ENCODE assay signal across 9 mouse cellular contexts in genomic region chr14:121455527-121455926, GRCm38 (mm10). TPM values are rescaled to one million over a fixed set of nuclear protein-coding genes. Genes with fewer than 3 reads are reported as not detected.
A peak's percentile ranks its signal among the peaks of the same experiment; 100 is the strongest.
DNase-seq lines count a peak whose midpoint lies in the region; ATAC-seq and TF ChIP-seq lines count a peak whose summit lies in the region.
"Had no signal": no experiment of that assay in that cellular context is flagged by ENCODE, and none has a peak within 500 bp of the region (broad histone marks: within the 10 kb centered on the region; RNA-seq: fewer than 3 reads in every experiment).

No protein-coding gene starts in this region.

- WGBS in neural tube, embryonic 15.5 days, result 7% methylated on average over 6 of the region's 6 CpGs
- WGBS in bone marrow, adult 2 months, result 7% methylated on average over 6 of the region's 6 CpGs
- 6% methylated on average over 6 of the region's 6 CpGs for WGBS in embryonic facial prominence, embryonic 14.5 days
- 10% methylated on average over 6 of the region's 6 CpGs for WGBS in hindbrain, postnatal 0 days

- H3K4me1 ChIP-seq in neural tube, embryonic 15.5 days, result peaks cover 4% of the 10 kb centered on the region; the same call in 1 of the 2 replicates
- H3K4me1 ChIP-seq in bone marrow, adult 2 months (ENCODE audit: control insufficient read depth, insufficient read depth, low read length), result no peaks in the 10 kb centered on the region
- no peaks in the 10 kb centered on the region for H3K4me1 ChIP-seq in embryonic facial prominence, embryonic 14.5 days (ENCODE audit: control insufficient read depth, insufficient read depth, low read length)
- no peaks in the 10 kb centered on the region for H3K4me1 ChIP-seq in hindbrain, postnatal 0 days (ENCODE audit: insufficient read depth, low read length)
- H3K4me1 ChIP-seq: neural tube, embryonic 13.5 days had no signal

- no peak overlapping the region for H3K4me2 ChIP-seq in neural tube, embryonic 15.5 days
- H3K4me2 ChIP-seq in embryonic facial prominence, embryonic 14.5 days (ENCODE audit: low read depth, low read length), result no peak overlapping the region
- H3K4me2 ChIP-seq in hindbrain, postnatal 0 days (ENCODE audit: low read depth, low read length), result no peak overlapping the region
- H3K4me2 ChIP-seq: neural tube, embryonic 13.5 days had no signal

- H3K27me3 ChIP-seq in neural tube, embryonic 15.5 days (replicated peaks), result no peaks in the 10 kb centered on the region
- no peaks in the 10 kb centered on the region for H3K27me3 ChIP-seq in embryonic facial prominence, embryonic 14.5 days (replicated peaks; ENCODE audit: control insufficient read depth, insufficient read depth, low read length)
- no peaks in the 10 kb centered on the region for H3K27me3 ChIP-seq in hindbrain, postnatal 0 days (ENCODE audit: insufficient read depth, low read length)
- H3K27me3 ChIP-seq: neural tube, embryonic 13.5 days had no signal

- intact Hi-C loops in left cerebral cortex, postnatal 25 days (cut with DNase I), result loop anchor here (10.0 kb wide), 1 partner anchor 299 kb away; no protein-coding TSS in a partner anchor

- H3K4me3 ChIP-seq in neural tube, embryonic 15.5 days (replicated peaks), result no peak overlapping the region
- no peak overlapping the region for H3K4me3 ChIP-seq in bone marrow, adult 2 months (replicated peaks; ENCODE audit: control insufficient read depth, low read depth, low read length)
- H3K4me3 ChIP-seq in embryonic facial prominence, embryonic 14.5 days (ENCODE audit: low read depth, low read length), result no peak overlapping the region
- H3K4me3 ChIP-seq in hindbrain, postnatal 0 days (ENCODE audit: low read length), result no peak overlapping the region
- H3K4me3 ChIP-seq: neural tube, embryonic 13.5 days had no signal

- no peaks in the 10 kb centered on the region; the same call in 1 of the 2 replicates for H3K9me3 ChIP-seq in neural tube, embryonic 15.5 days (replicated peaks)
- peaks cover 5% of the 10 kb centered on the region; the same call in 1 of the 2 replicates for H3K9me3 ChIP-seq in embryonic facial prominence, embryonic 14.5 days (ENCODE audit: control insufficient read depth, low read length)
- no peaks in the 10 kb centered on the region for H3K9me3 ChIP-seq in hindbrain, postnatal 0 days (ENCODE audit: low read length)
- H3K9me3 ChIP-seq: neural tube, embryonic 13.5 days had no signal

- no peak for ATAC-seq in neural tube, embryonic 15.5 days (ENCODE audit: low FRiP score)
- no peak for ATAC-seq in embryonic facial prominence, embryonic 14.5 days (ENCODE audit: low read depth)
- ATAC-seq in hindbrain, postnatal 0 days, result no peak

- no peaks in the 10 kb centered on the region for H3K36me3 ChIP-seq in neural tube, embryonic 15.5 days
- no peaks in the 10 kb centered on the region for H3K36me3 ChIP-seq in embryonic facial prominence, embryonic 14.5 days (ENCODE audit: control insufficient read depth, insufficient read depth, low read length)
- no peaks in the 10 kb centered on the region for H3K36me3 ChIP-seq in hindbrain, postnatal 0 days (ENCODE audit: insufficient read depth, low read length)
- H3K36me3 ChIP-seq: neural tube, embryonic 13.5 days had no signal

- peak; percentile 66 for DNase-seq in neural tube, embryonic 10.5 days (ENCODE audit: extremely low spot score, low spot score)
- DNase-seq in embryonic facial prominence, embryonic 14.5 days (ENCODE audit: low spot score), result peak; percentile 25
- DNase-seq in hindbrain, postnatal 0 days (ENCODE audit: low spot score), result peak; percentile 68
- DNase-seq in left cerebral cortex, postnatal 25 days (ENCODE audit: low spot score in 2 of 2), result peak; percentile 65 to 73
- DNase-seq in retina, adult 2 months (ENCODE audit: low read depth, low spot score), result peak; percentile 38
- peak; percentile 53 to 61 for DNase-seq in thymus, postnatal 36 days

- TF ChIP-seq POLR2A in bone marrow, adult 2 months (IDR thresholded peaks at IDR 0.05; ENCODE audit: borderline replicate concordance, control insufficient read depth, low read depth, low read length), result no peak

- no peak overlapping the region for H3K9ac ChIP-seq in neural tube, embryonic 15.5 days (replicated peaks)
- no peak overlapping the region for H3K9ac ChIP-seq in embryonic facial prominence, embryonic 14.5 days (ENCODE audit: low read depth, low read length)
- H3K9ac ChIP-seq in hindbrain, postnatal 0 days (replicated peaks; ENCODE audit: low read length), result no peak overlapping the region
- H3K9ac ChIP-seq: neural tube, embryonic 13.5 days had no signal

- no peak overlapping the region for H3K27ac ChIP-seq in neural tube, embryonic 15.5 days (replicated peaks)
- no peak overlapping the region for H3K27ac ChIP-seq in bone marrow, adult 2 months (ENCODE audit: control insufficient read depth, insufficient read depth, low read depth, low read length, poor library complexity)
- no peak overlapping the region for H3K27ac ChIP-seq in embryonic facial prominence, embryonic 14.5 days (replicated peaks; ENCODE audit: low read depth, low read length)
- no peak overlapping the region for H3K27ac ChIP-seq in hindbrain, postnatal 0 days
- H3K27ac ChIP-seq: neural tube, embryonic 13.5 days had no signal

- TF ChIP-seq CTCF in bone marrow, adult 2 months (IDR thresholded peaks at IDR 0.05; ENCODE audit: control insufficient read depth, insufficient read depth, low read length), result peak; percentile 88
- peak; percentile 91 for TF ChIP-seq CTCF in hindbrain, postnatal 0 days (IDR thresholded peaks at IDR 0.05; ENCODE audit: low read depth)

RNA-seq across cellular contexts. Expression of gene Slc15a1, which starts 49.5 kb away (rescaled TPM):
- 0.70 TPM in 1 of 2 replicates, not detected in the other for polyA plus RNA-seq in neural tube, embryonic 15.5 days (2015; fragmentation: Nextera tagmentation; extraction: Ambion mirVana)
- not detected in 2 replicates for polyA plus RNA-seq in bone marrow, adult 2 months (2011; ENCODE audit: insufficient read depth, insufficient read length, low replicate concordance, missing spikeins)
- polyA plus RNA-seq in embryonic facial prominence, embryonic 14.5 days (2014; fragmentation: Nextera tagmentation; extraction: Ambion mirVana), result 0.25 and 0.54 TPM in 2 replicates
- total RNA-seq in hindbrain, postnatal 0 days (2014; rRNA removed), result not detected in 2 replicates
- polyA plus RNA-seq in hindbrain, postnatal 0 days (2015; fragmentation: Nextera tagmentation; extraction: Ambion mirVana), result 0.08 TPM in 2 replicates
- total RNA-seq in left cerebral cortex, postnatal 25 days (2021), result not detected
- polyA plus RNA-seq: neural tube, embryonic 13.5 days had no signal
